Mouse (Mus musculus) mature B cell (primary cell): ENCODE results near the gene Ucn.

Source experiments
- in situ Hi-C: fragments of 300-500 bp; cut with MboI; formaldehyde crosslinking; loops from 2 replicates; pipeline ENCODE4 v1.14.3; 2019

Ucn gene

GRCm38 (mm10) chr5:31108000-31108490 is 30.6 kb downstream of the Ucn start, which contains the start of gene Slc30a3:
Slc30a3 (minus strand) TSS chr5:31108237.
- in situ Hi-C loops = no loop called here

- in situ Hi-C loops = no loop called here
Observed at GRCm38 (mm10) chr5:31105814-31106335, 32.8 kb downstream of the Ucn start, which contains the start of gene Dnajc5g. Dnajc5g (plus strand) TSS chr5:31106285.

GRCm38 (mm10) chr5:31095711-31096480 is 42.7 kb downstream of the Ucn start:
- in situ Hi-C loops = no loop called here

GRCm38 (mm10) chr5:31094799-31095691 is 43.6 kb downstream of the Ucn start:
- in situ Hi-C loops = no loop called here

- in situ Hi-C loops = no loop called here
Observed at GRCm38 (mm10) chr5:31094100-31094798, 44.4 kb downstream of the Ucn start.

- in situ Hi-C loops = no loop called here
Observed at GRCm38 (mm10) chr5:31093151-31094041, 45.2 kb downstream of the Ucn start.

- in situ Hi-C loops = no loop called here
Observed at GRCm38 (mm10) chr5:31092231-31092975, 46.2 kb downstream of the Ucn start.
